Mouse (Mus musculus) frontal cortex, postnatal 14 days (tissue): ENCODE measurements around the gene Ephb3.
A peak's percentile ranks its signal among the peaks of the same experiment; 100 is the strongest.

Experiments used
- DNase-seq, 2 experiments: peaks; one replicate each; pipeline ENCODE4 v3.0.0; 2022; ENCODE audit warnings: low spot score in 2 of 2

Ephb3 gene

GRCm38 (mm10) chr16:21246391-21247036 is 42.0 kb downstream of the Ephb3 start:
- no peak for DNase-seq

GRCm38 (mm10) chr16:21247037-21247432 is 42.5 kb downstream of the Ephb3 start:
- DNase-seq = no peak

- DNase-seq = peak in 1 of 2 experiments; percentile 40
Measured at GRCm38 (mm10) chr16:21247871-21248712, 43.5 kb downstream of the Ephb3 start.

- no peak for DNase-seq
Measured at GRCm38 (mm10) chr16:21248713-21249531, 44.4 kb downstream of the Ephb3 start.

DNA sequence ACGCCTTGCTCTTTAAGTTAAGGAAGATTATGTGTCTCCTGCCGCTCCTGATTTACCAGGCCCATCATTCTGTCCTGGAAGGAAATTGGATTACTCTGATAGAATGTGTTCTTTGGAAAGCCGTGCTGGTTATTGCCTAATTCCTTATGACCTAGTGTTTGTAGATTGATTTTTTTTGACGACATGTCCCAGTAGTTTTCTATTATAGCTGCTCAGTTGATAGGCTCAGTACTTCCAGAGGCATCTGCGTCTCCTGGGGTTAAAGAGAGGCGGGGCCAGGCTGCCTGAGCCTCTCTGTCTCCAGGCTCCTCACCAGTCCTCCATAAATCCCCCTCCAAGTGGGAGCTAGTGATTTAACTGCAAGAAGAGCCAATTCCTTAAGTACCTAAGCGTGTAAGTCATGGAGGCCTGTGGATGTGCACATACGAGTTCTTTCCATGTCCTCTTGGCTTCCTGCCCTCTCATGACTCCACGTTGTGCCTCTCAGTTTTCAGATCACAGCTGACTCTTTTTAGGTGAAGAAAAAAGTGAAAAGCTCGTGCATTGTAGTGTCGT is 47.9 kb downstream of the Ephb3 start:
- DNase-seq = no peak

GRCm38 (mm10) chr16:21255574-21256304 is 51.2 kb downstream of the Ephb3 start:
- no peak for DNase-seq

DNA sequence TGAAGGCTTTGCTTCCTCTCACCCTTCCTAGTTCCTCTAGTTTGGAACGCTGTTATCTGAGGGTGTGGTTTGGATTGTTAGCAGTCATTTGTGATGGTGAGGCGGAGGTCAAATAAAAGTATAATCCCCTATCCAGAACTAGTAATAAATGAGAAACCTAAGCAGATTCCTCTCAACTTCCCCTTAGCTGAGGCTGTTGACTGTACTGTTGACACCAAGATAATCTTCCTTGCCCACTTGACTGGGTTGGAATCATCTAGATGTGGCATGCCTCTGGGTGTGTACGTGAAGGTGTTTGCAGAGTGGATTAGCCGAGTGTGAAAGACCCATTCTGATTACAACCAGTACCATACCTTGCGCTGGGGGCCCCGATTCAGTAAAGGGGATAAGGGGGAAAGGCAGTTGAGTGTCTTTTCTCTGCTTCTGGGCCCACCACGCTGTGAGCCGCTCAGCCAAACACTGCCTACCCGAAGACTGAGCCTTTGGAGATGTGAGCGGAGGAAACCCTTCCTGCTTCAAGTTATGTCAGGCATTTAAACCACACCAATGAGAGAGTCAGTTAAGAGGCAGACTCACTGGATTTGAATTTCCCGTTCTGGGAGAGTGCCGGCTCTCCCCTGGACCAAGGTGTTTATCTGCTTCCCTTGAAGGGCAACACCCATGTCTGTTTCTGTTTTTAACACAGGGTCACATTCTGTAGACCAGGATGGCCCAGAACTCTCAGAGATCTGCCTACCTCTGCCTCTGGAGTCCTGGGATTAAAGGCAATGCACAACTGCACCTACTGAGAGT is 52.2 kb downstream of the Ephb3 start:
- DNase-seq = no peak

GRCm38 (mm10) chr16:21265417-21265816 is 60.9 kb downstream of the Ephb3 start:
- no peak for DNase-seq

DNA sequence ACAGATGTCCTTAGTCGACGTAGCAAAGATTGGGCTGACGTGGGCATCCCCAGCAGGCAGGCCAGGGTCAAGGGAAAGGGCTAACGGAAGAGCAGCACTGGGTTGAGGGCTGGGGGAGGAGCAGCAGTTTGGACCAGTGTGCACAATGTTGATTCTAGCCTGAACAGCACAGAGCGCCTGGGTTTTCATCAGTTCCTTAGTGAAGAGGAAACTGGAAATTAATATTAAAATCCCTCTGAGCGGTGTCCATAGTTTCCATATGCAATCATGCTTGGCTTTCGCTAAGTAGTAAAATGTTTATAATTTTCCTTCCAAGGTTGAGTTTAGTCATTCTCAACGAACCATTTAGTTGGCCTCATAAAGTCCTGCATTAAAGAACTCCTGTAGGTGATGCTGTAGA is 65.2 kb downstream of the Ephb3 start:
- no peak for DNase-seq

DNA sequence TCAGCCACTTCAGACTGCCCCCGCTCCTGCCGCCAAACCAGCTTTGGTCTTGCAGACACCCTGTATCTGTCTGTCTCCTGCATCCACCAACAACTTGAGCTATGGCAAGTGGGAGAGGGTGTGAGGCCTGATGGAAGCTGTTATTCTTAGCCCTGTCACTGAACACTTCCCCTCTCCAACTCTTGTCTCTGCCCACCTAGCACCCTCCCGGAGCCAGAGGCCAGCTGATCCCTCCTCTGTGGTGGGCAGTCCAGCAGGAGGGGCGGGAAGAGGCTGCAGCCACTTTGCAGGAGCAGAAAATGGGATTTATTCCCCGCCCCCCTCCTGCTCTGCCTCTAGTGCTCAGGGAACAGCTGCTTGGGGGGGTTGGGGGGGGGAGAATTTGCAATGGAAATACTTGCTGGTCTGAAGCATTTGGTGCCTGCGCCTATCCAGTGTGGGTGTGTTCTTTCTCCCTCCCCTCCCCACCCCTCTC is 67.3 kb downstream of the Ephb3 start:
- peak in 1 of 2 experiments; percentile 52 for DNase-seq

- DNase-seq = no peak
Measured at GRCm38 (mm10) chr16:21272748-21273147, 68.2 kb downstream of the Ephb3 start.
